Mouse (Mus musculus): ENCODE measurements around the gene Maats1. TPM values are rescaled to one million over a fixed set of nuclear protein-coding genes. Genes with fewer than 3 reads are reported as not detected.
A peak's percentile ranks its signal among the peaks of the same experiment; 100 is the strongest.

Maats1 gene
- polyA plus RNA-seq, 1 experiment from 2014 or later = 0.21 TPM

GRCm38 (mm10) chr16:38374379-38375140 is 32.6 kb upstream of the Maats1 start:
- Histone ChIP-seq H3K4me2 (peak overlapping the region; percentile 51), H3K9ac (ENCODE audit: low read depth, low read length) (0 out of 2 replicates have a peak overlapping the region, but pooled peaks have one; percentile 36), H3K27ac (ENCODE audit: low read depth, low read length) (no peak overlapping the region), H3K36me3 (ENCODE audit: control insufficient read depth, insufficient read depth, low read length) (peaks cover 8% of the 10 kb centered on the region), H3K27me3 (ENCODE audit: control insufficient read depth, insufficient read depth, low read length) (no peaks in the 10 kb centered on the region), H3K4me1 (ENCODE audit: control insufficient read depth, insufficient read depth, low read length) (peaks cover 51% of the 10 kb centered on the region), H3K9me3 (replicated peaks; ENCODE audit: control insufficient read depth, low read length) (no peaks in the 10 kb centered on the region), H3K4me3 (ENCODE audit: low read depth, low read length) (peak overlapping the region; percentile 11; the same call in 1 of the 2 replicates)
- ATAC-seq (replicated peaks; ENCODE audit: insufficient number of reproducible peaks, low FRiP score, low TSS enrichment) = no peak
- WGBS (ENCODE audit: insufficient replicate concordance) = 60% methylated on average over 10 of the region's 10 CpGs

GRCm38 (mm10) chr16:38373941-38374340 is 32.0 kb upstream of the Maats1 start:
- no peak overlapping the region for H3K27ac ChIP-seq (ENCODE audit: low read depth, low read length)
- H3K36me3 ChIP-seq (ENCODE audit: control insufficient read depth, insufficient read depth, low read length) = peaks cover 8% of the 10 kb centered on the region
- H3K4me3 ChIP-seq (ENCODE audit: low read depth, low read length) = peak overlapping the region; percentile 11; the same call in 1 of the 2 replicates
- no peak for ATAC-seq (replicated peaks; ENCODE audit: insufficient number of reproducible peaks, low FRiP score, low TSS enrichment)
- no peaks in the 10 kb centered on the region for H3K27me3 ChIP-seq (ENCODE audit: control insufficient read depth, insufficient read depth, low read length)
- peak overlapping the region; percentile 51 for H3K4me2 ChIP-seq
- H3K9me3 ChIP-seq (replicated peaks; ENCODE audit: control insufficient read depth, low read length) = no peaks in the 10 kb centered on the region
- H3K4me1 ChIP-seq (ENCODE audit: control insufficient read depth, insufficient read depth, low read length) = peaks cover 56% of the 10 kb centered on the region
- 79% methylated on average over 16 of the region's 16 CpGs for WGBS (ENCODE audit: insufficient replicate concordance)
- H3K9ac ChIP-seq (ENCODE audit: low read depth, low read length) = no peak overlapping the region

GRCm38 (mm10) chr16:38373439-38373838 is 31.5 kb upstream of the Maats1 start:
- H3K27me3 ChIP-seq (ENCODE audit: control insufficient read depth, insufficient read depth, low read length) = no peaks in the 10 kb centered on the region
- 67% methylated on average over 10 of the region's 10 CpGs for WGBS (ENCODE audit: insufficient replicate concordance)
- no peak for ATAC-seq (replicated peaks; ENCODE audit: insufficient number of reproducible peaks, low FRiP score, low TSS enrichment)
- H3K4me1 ChIP-seq (ENCODE audit: control insufficient read depth, insufficient read depth, low read length) = peaks cover 58% of the 10 kb centered on the region
- H3K9me3 ChIP-seq (replicated peaks; ENCODE audit: control insufficient read depth, low read length) = no peaks in the 10 kb centered on the region
- peak overlapping the region; percentile 43; the same call in 1 of the 2 replicates for H3K4me2 ChIP-seq
- no peak overlapping the region for H3K9ac ChIP-seq (ENCODE audit: low read depth, low read length)
- no peak overlapping the region for H3K27ac ChIP-seq (ENCODE audit: low read depth, low read length)
- H3K4me3 ChIP-seq (ENCODE audit: low read depth, low read length) = no peak overlapping the region
- H3K36me3 ChIP-seq (ENCODE audit: control insufficient read depth, insufficient read depth, low read length) = peaks cover 8% of the 10 kb centered on the region

GRCm38 (mm10) chr16:38372876-38373275 is 30.9 kb upstream of the Maats1 start:
- WGBS (ENCODE audit: insufficient replicate concordance) = 78% methylated on average over 4 of the region's 4 CpGs
- H3K4me3 ChIP-seq (ENCODE audit: low read depth, low read length) = peak overlapping the region; percentile 11; the same call in 1 of the 2 replicates
- H3K4me2 ChIP-seq = peak overlapping the region; percentile 43

GRCm38 (mm10) chr16:38371705-38372296 is 29.9 kb upstream of the Maats1 start:
- Histone ChIP-seq H3K9me3 (replicated peaks; ENCODE audit: control insufficient read depth, low read length) (no peaks in the 10 kb centered on the region), H3K4me1 (ENCODE audit: control insufficient read depth, insufficient read depth, low read length) (peaks cover 60% of the 10 kb centered on the region), H3K4me3 (ENCODE audit: low read depth, low read length) (peak overlapping the region; percentile 10), H3K4me2 (peak overlapping the region; percentile 43), H3K9ac (ENCODE audit: low read depth, low read length) (peak overlapping the region; percentile 1), H3K36me3 (ENCODE audit: control insufficient read depth, insufficient read depth, low read length) (peaks cover 5% of the 10 kb centered on the region), H3K27ac (ENCODE audit: low read depth, low read length) (peak overlapping the region; percentile 77), H3K27me3 (ENCODE audit: control insufficient read depth, insufficient read depth, low read length) (no peaks in the 10 kb centered on the region)
- WGBS (ENCODE audit: insufficient replicate concordance) = 59% methylated on average over 15 of the region's 15 CpGs
- peak; percentile 85 for ATAC-seq (replicated peaks; ENCODE audit: insufficient number of reproducible peaks, low FRiP score, low TSS enrichment)

More at GRCm38 (mm10) chr16:38372876-38373275, 30.9 kb upstream of the Maats1 start:
- Histone ChIP-seq H3K4me1 (ENCODE audit: control insufficient read depth, insufficient read depth, low read length) (peaks cover 60% of the 10 kb centered on the region), H3K9ac (ENCODE audit: low read depth, low read length) (no peak overlapping the region), H3K9me3 (replicated peaks; ENCODE audit: control insufficient read depth, low read length) (no peaks in the 10 kb centered on the region), H3K27me3 (ENCODE audit: control insufficient read depth, insufficient read depth, low read length) (no peaks in the 10 kb centered on the region), H3K36me3 (ENCODE audit: control insufficient read depth, insufficient read depth, low read length) (peaks cover 8% of the 10 kb centered on the region), H3K27ac (ENCODE audit: low read depth, low read length) (peak overlapping the region; percentile 0; the same call in 1 of the 2 replicates)
- no peak for ATAC-seq (replicated peaks; ENCODE audit: insufficient number of reproducible peaks, low FRiP score, low TSS enrichment)

- Histone ChIP-seq H3K9ac (ENCODE audit: low read depth, low read length) (peak overlapping the region; percentile 17; the same call in 1 of the 2 replicates), H3K4me1 (ENCODE audit: control insufficient read depth, insufficient read depth, low read length) (peaks cover 52% of the 10 kb centered on the region), H3K27ac (ENCODE audit: low read depth, low read length) (peak overlapping the region; percentile 77), H3K4me3 (ENCODE audit: low read depth, low read length) (no peak overlapping the region), H3K9me3 (replicated peaks; ENCODE audit: control insufficient read depth, low read length) (no peaks in the 10 kb centered on the region), H3K27me3 (ENCODE audit: control insufficient read depth, insufficient read depth, low read length) (no peaks in the 10 kb centered on the region), H3K36me3 (ENCODE audit: control insufficient read depth, insufficient read depth, low read length) (peaks cover 5% of the 10 kb centered on the region), H3K4me2 (no peak overlapping the region)
- 74% methylated on average over 8 of the region's 8 CpGs for WGBS (ENCODE audit: insufficient replicate concordance)
- ATAC-seq (replicated peaks; ENCODE audit: insufficient number of reproducible peaks, low FRiP score, low TSS enrichment) = no peak
Measured at GRCm38 (mm10) chr16:38370633-38371374, 28.9 kb upstream of the Maats1 start.

GRCm38 (mm10) chr16:38369992-38370484 is 28.1 kb upstream of the Maats1 start:
- Histone ChIP-seq H3K9ac (ENCODE audit: low read depth, low read length) (peak overlapping the region; percentile 49; the same call in 1 of the 2 replicates), H3K4me1 (ENCODE audit: control insufficient read depth, insufficient read depth, low read length) (peaks cover 45% of the 10 kb centered on the region), H3K4me3 (ENCODE audit: low read depth, low read length) (no peak overlapping the region), H3K9me3 (replicated peaks; ENCODE audit: control insufficient read depth, low read length) (no peaks in the 10 kb centered on the region), H3K4me2 (no peak overlapping the region), H3K27ac (ENCODE audit: low read depth, low read length) (no peak overlapping the region), H3K27me3 (ENCODE audit: control insufficient read depth, insufficient read depth, low read length) (no peaks in the 10 kb centered on the region), H3K36me3 (ENCODE audit: control insufficient read depth, insufficient read depth, low read length) (peaks cover 5% of the 10 kb centered on the region)
- WGBS (ENCODE audit: insufficient replicate concordance) = 65% methylated on average over 4 of the region's 4 CpGs
- ATAC-seq (replicated peaks; ENCODE audit: insufficient number of reproducible peaks, low FRiP score, low TSS enrichment) = no peak

- Histone ChIP-seq H3K36me3 (ENCODE audit: control insufficient read depth, insufficient read depth, low read length) (peaks cover 5% of the 10 kb centered on the region), H3K4me3 (ENCODE audit: low read depth, low read length) (no peak overlapping the region), H3K27me3 (ENCODE audit: control insufficient read depth, insufficient read depth, low read length) (no peaks in the 10 kb centered on the region), H3K9ac (ENCODE audit: low read depth, low read length) (no peak overlapping the region), H3K4me2 (peak overlapping the region; percentile 24; the same call in 1 of the 2 replicates), H3K4me1 (ENCODE audit: control insufficient read depth, insufficient read depth, low read length) (peaks cover 38% of the 10 kb centered on the region), H3K27ac (ENCODE audit: low read depth, low read length) (no peak overlapping the region), H3K9me3 (replicated peaks; ENCODE audit: control insufficient read depth, low read length) (no peaks in the 10 kb centered on the region)
- no peak for ATAC-seq (replicated peaks; ENCODE audit: insufficient number of reproducible peaks, low FRiP score, low TSS enrichment)
- 79% methylated on average over 8 of the region's 8 CpGs for WGBS (ENCODE audit: insufficient replicate concordance)
Measured at GRCm38 (mm10) chr16:38369431-38369830, 27.5 kb upstream of the Maats1 start.

All from heart, embryonic 11.5 days (tissue).